Mouse (Mus musculus) CH12.LX (cell line): ENCODE results near the gene Rpl34.

ENCODE experiments used
- CHD2 ChIP-seq: IDR thresholded peaks from 2 replicates; pipeline ENCODE4 v1.6.1; 2011; ENCODE audit warnings: low read length, improper control_type of control experiment
- CTCF ChIP-seq, 2 experiments: IDR thresholded peaks in 1 of 2; conservative IDR thresholded peaks in 1 of 2; 2 replicates each; pipeline ENCODE4 v1.5.1; 2011 to 2012; ENCODE audit warnings: low read depth in 2 of 2, low read length in 2 of 2, improper control_type of control experiment in 1 of 2, inconsistent platforms in 1 of 2, mild to moderate bottlenecking in 1 of 2, moderate library complexity in 1 of 2
- ELF1 ChIP-seq: IDR thresholded peaks from 2 replicates; pipeline ENCODE4 v1.6.1; 2014; ENCODE audit warnings: low read depth, mild to moderate bottlenecking, inconsistent platforms, low read length, improper control_type of control experiment
- KAT2A ChIP-seq: IDR thresholded peaks from 2 replicates; pipeline ENCODE4 v1.6.1; 2012; ENCODE audit warnings: low read length, improper control_type of control experiment, inconsistent platforms; ENCODE audit not compliant: insufficient replicate concordance
- MEF2A ChIP-seq: IDR thresholded peaks from 2 replicates; pipeline ENCODE4 v1.6.1; 2014; ENCODE audit warnings: low read depth, mild to moderate bottlenecking, inconsistent platforms, low read length, improper control_type of control experiment, borderline replicate concordance
- POLR2A ChIP-seq: IDR thresholded peaks from 2 replicates; pipeline ENCODE4 v1.6.1; 2011; ENCODE audit warnings: low read depth, mild to moderate bottlenecking, improper control_type of control experiment, low read length
- POLR2AphosphoS2 ChIP-seq: IDR thresholded peaks from 2 replicates; pipeline ENCODE4 v1.6.1; 2011; ENCODE audit warnings: low read depth, low read length, improper control_type of control experiment
- USF2 ChIP-seq: conservative IDR thresholded peaks from 2 replicates; pipeline ENCODE4 v1.6.1; 2011; ENCODE audit warnings: low read depth, low read length, improper control_type of control experiment

- TF ChIP-seq ELF1 (no peak), POLR2A (no peak), POLR2AphosphoS2 (no peak), CHD2 (no peak), USF2 (no peak), CTCF (conservative IDR thresholded peaks at IDR 0.05 in 1 of 2, IDR thresholded peaks at IDR 0.05 in 1 of 2; ENCODE audit: low read depth in 2 of 2, low read length in 2 of 2) (no peak), MEF2A (no peak), KAT2A (no peak)
These were observed 11.3 kb downstream of the Rpl34 start for GRCm38 (mm10) chr3:130718871-130719270.
